Mouse (Mus musculus) heart, postnatal 25 days (tissue): ENCODE data around the gene Apoa4. TPM values are rescaled to one million over a fixed set of nuclear protein-coding genes. Genes with fewer than 3 reads are reported as not detected.

ENCODE experiments used
- DNase-seq: peaks from one replicate; pipeline ENCODE4 v3.0.0; 2022; ENCODE audit warnings: low spot score
- intact Hi-C: fragments of 180-260 bp; cut with DNase I; formaldehyde crosslinking; loops from one replicate; pipeline ENCODE4 v1.15.1; 2025
- total RNA-seq, 2 experiments: library from RNA; stranded (reverse); gene quantifications; 2 replicates each; pipeline ENCODE4 v1.2.3; 2021

Gene Apoa4
- total RNA-seq, 2 experiments from 2014 or later, result not detected

GRCm38 (mm10) chr9:46269125-46269524, 28.6 kb downstream of the Apoa4 start:
- DNase-seq, result no peak
- intact Hi-C loops, result no loop called here

- DNase-seq, result no peak
- intact Hi-C loops, result loop anchor here (5.0 kb wide), 1 partner anchor 363 kb away; the partner anchor contains the start of genes Pcsk7 and Rnf214
These were observed 30.3 kb downstream of the Apoa4 start for GRCm38 (mm10) chr9:46270782-46271181.

- no peak for DNase-seq
- intact Hi-C loops, result loop anchor here (5.0 kb wide), 1 partner anchor 365 kb away; the partner anchor contains the start of genes Pcsk7 and Rnf214
These were observed 31.6 kb downstream of the Apoa4 start for GRCm38 (mm10) chr9:46272070-46272469.

- DNase-seq, result peak; percentile 79
- intact Hi-C loops, result loop anchor here (5.0 kb wide), 1 partner anchor 366 kb away; the partner anchor contains the start of genes Pcsk7 and Rnf214
These were observed 32.4 kb downstream of the Apoa4 start, which contains the start of gene Zpr1 for GRCm38 (mm10) chr9:46272677-46273454. TSS of gene Zpr1 (plus strand) at chr9:46273064.

GRCm38 (mm10) chr9:46274494-46274893, 34.0 kb downstream of the Apoa4 start:
- no peak for DNase-seq
- intact Hi-C loops, result loop anchor here (5.0 kb wide), 1 partner anchor 367 kb away; the partner anchor contains the start of genes Pcsk7 and Rnf214

- peak; percentile 84 for DNase-seq
- intact Hi-C loops, result no loop called here
These were observed 42.3 kb downstream of the Apoa4 start, which contains the start of gene Bud13 for GRCm38 (mm10) chr9:46282631-46283436. TSS of gene Bud13 (plus strand) at chr9:46283008.

Other genes starting within 250 kb of the Apoa4 start
- gene Pafah1b2, start 228.0 kb upstream of the Apoa4 start, total RNA-seq, result 10 to 100 TPM; 55.1 to 62.3 TPM
- gene Sik3, start 227.9 kb upstream of the Apoa4 start, total RNA-seq, result 10 to 100 TPM; 65.6 to 67.2 TPM
- not detected for gene Apoa1, start 12.1 kb upstream of the Apoa4 start, total RNA-seq
- not detected for gene Apoc3, start 5.1 kb upstream of the Apoa4 start, total RNA-seq
- gene Apoa5, start 27.9 kb downstream of the Apoa4 start, total RNA-seq, result not detected
- 10 to 100 TPM; 18.5 to 19.4 TPM for gene Zpr1, start 32.4 kb downstream of the Apoa4 start, total RNA-seq
- gene Bud13, start 42.3 kb downstream of the Apoa4 start, total RNA-seq, result 1 to 10 TPM; 5.8 to 7.9 TPM
- not detected for gene 4931429L15Rik, start 79.3 kb downstream of the Apoa4 start, total RNA-seq